Mouse (Mus musculus): ENCODE data around the gene Fhdc1.

The Fhdc1 gene

DNA sequence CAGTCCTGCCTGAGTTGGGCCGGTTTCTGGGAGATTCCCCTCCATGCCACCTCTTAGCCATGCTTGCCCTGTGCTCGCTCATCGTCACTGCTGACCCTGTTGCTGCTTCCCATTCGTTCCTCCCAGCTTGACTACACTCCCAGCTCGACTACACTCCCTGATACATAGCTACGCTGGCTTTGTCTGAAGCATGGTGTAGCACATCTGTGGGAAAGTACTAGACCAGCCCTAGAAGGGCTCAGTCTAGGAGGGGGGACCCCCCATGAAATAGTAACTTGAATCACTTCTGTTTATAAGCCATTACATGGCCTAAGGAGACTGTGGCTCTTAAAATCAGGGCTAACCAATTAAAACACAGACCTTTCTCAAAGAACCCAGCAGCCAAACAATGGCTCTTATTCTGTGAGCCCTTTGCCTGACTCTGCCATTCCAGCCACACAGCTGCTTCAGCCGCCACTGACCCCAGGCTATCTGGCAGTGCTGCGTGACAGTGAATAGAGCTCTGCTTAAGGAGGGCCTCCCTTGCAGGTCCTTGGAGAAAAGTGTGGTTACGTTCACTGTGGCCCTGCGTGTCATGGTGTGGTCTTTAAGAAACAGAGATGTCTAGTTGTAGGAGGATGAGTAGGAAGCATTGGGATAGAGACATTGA lies 47.3 kb downstream of the Fhdc1 start:
- no peak for DNase-seq (ENCODE audit: low spot score in 2 of 2)

DNA sequence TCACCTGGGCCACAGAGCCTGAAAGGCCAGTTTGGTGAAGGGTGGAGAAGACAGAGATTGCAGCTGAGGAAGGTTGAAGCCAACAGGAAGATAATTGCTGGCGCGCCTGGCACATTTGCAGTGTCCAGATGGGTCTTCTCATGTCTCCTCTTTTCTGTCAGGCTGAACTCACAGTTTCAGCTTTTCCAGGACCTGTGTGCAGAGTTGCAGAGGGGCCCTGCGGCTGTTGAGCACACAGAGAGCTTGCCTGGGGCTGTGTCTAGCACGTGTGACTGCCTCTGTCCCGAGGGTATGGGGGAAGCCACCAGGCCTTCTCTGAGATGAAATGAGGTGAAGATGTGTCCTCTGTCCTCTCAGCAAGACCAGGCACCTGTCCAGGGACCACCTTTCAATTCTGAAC lies 49.0 kb downstream of the Fhdc1 start:
- DNase-seq (ENCODE audit: low spot score in 2 of 2): no peak

DNA sequence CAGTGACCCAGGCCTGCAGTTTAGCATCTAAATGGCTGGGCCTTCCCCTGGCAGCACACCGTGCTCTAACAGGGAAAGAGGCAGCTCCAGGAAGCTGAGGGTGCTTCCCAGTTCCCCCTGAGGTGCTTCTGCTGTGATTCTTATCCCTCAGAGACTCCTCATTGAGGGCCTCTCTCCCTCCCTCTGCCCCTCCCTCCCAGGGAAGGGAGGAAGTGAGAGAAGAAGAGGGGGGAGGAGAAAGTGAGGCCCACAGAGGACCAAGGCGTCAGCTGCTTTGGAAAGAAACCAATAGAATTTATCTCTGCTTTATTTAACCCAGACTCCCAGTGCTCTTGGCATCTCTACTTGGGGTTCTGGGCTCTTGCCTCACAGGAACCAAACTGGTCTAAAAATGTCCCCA lies 50.1 kb downstream of the Fhdc1 start:
- DNase-seq (ENCODE audit: low spot score in 2 of 2): no peak

DNA sequence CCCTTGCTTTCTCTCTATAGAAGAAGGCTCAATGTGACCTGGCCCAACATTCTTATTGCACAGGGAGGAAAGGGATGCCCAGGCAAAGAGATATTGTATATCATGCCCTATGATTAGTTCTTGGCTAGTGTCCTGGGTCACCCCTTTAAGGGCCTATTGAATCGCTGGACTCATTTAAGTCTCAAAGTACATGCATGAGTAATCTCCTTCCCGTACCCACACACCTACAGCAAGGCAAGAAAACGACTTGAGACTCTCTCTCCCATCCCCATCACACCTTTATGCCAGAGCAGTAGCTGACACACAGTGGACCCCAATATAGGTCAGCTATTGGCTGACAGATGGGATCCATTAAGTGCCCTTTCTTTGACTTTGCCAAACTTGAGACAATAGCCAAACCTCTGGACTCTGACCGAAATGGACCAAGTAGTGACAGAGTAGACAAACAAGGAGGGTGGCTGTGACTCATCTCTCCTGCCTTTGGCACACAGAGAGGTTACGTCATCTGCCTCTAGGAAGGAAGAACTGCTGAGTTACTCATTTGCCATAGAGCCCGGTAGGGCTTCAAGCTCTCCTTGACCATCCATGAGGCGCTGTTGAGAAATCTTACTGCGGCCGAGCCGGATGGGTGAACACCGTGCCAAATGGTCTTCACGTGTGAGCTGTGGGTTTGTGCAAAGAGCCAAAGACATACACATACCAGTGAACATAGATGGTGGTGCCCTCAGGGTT lies 51.1 kb downstream of the Fhdc1 start:
- DNase-seq (ENCODE audit: low spot score in 2 of 2): no peak

DNA sequence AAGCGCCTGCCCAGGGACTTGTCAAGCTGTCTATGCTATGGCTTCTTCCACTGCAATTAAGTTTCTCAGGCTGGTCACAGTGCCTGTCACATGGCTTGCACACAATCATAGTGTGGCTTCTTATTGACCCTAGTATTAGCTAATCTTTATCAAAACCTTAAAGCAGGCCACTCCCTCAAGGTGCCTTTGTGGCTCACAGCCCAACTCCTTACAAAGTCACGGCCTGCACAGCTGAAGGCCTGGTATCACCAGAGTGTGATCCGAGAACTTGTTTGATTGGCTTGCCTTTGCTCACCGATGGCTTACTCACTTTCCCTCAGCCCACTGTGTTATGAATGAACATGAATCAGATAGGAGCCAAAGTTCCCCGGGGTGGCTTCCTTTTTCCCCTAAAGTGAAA lies 52.5 kb downstream of the Fhdc1 start:
- no peak for DNase-seq (ENCODE audit: low spot score in 2 of 2)

DNA sequence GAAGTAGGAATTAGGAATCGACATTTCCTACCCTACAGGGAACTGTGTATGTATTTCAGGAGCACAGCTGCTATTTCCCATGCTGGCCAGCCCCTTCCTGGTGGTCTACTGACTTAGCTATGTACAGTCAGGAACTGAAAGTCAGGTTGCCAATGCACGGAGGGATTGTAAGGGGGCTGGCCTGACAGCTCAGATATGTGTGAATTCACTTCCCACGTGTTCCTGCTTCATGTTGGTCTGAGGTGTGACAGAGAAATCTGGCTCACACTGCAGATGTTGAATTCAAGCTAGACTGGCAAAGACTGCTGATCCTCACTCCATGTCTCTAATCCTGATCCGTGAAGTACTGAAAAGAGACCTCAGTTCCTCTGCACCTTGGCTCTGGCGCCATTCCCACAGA lies 57.9 kb downstream of the Fhdc1 start:
- no peak for DNase-seq (ENCODE audit: low spot score in 2 of 2)

DNA sequence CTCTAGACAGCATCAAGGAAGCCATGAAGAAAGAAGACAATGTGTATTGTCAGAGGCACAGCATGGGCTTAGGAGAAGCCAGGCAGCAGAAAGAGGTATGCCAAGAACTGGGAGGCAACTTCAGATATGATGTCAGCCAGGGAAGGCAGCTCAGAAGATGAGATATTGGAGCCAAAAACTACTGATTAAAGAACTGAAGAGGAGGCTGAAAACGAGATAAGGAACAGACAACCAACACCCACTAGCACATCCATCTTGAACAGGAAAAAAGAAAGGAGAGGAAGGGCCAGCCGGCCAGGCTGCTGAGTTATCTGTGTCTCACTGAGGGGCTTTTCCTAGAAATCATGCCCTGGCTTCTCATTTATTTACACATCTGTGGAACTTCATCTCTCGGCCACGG lies 66.4 kb downstream of the Fhdc1 start:
- DNase-seq (ENCODE audit: low spot score in 2 of 2): no peak

DNA sequence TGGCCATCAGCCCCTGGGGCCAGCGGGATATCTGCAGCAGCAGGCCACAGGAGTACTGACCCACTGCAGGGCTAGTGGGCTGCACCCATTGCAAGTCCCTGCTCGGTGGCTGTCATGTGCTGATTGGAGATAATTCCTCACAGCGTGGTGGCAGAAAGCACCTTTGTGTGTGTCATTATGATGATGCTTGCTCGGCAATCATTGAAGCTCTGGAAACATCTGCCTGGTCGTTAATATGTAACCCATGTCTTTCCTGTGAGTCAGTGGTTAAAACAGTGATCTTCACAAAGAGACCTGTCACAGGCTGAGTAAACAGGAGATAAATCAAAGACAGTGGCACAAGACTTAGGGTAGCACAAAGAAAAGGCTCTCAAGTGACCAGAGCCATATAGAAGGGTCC lies 67.3 kb downstream of the Fhdc1 start:
- no peak for DNase-seq (ENCODE audit: low spot score in 2 of 2)

DNA sequence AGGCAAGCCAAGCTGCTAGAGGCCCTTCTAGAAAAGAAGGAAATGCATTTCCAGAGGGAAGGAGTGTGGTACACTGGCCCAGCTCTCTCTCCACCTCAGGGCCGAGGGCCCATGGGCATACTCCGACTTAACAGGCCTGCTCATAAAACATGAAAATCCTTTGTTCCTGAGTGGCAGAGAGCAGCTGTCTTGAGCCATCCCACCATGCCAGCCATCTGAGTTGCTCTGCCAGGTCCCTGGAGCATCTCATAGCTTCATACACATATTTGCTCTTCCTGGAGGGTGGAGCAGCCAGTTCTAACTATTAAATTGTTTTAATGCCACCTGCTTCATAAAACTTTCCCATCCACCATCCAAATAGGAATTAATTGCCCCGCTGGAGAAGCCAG lies 70.8 kb downstream of the Fhdc1 start:
- no peak for DNase-seq (ENCODE audit: low spot score in 2 of 2)

DNA sequence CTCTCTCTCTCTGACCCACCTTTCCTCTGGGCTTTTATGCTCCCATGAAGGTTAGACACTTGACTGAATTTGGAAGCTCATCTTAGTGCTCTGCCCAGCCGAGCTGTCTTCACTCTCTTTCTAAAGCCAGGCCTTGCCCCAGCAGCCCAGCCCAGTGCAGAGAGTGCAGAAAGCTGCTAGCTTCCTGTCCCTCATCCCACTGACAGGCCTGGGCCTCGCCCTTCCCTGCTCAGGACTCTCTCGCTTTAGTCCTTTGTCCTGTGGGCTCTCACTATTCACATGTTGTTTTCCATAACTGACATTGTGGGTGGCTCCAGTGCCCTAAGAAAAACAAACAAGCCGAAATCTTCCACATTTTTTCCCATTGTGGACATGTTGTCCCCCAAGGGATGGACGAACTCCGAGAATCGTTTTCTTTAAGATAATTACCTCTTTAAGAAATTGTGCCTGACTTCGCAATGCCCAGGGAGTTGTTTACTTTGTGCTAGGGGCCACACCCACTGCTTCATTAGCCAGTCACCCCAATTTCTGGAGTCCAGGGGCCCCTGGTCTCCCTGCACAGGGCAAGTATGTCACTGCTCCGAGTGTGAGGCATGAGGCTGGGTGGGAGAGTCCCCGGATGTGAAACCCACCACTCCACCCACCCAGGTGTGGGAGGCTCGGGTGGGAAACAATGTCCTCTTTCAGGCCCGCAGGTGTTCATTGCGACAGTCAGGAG lies 71.3 kb downstream of the Fhdc1 start:
- DNase-seq (ENCODE audit: low spot score in 2 of 2): no peak

DNA sequence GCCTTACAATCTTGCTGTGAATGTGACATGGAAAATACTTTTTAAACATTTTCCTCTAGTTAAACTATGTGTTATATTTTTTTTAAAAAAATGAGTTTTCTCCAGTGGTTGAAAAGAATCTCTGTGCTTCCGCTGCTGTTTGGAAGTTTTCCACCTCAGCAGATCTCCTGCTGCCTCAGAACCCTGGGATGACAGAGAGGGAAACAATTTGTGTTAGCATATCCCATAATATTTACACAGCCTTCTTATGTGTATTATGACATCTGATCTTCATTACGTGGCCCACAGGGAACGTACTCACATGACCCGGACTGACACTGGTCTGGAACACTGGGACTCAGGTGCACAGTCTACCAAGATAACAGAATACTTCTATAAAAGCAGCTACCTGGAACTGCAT lies 74.7 kb downstream of the Fhdc1 start:
- no peak for DNase-seq (ENCODE audit: low spot score in 2 of 2)

DNA sequence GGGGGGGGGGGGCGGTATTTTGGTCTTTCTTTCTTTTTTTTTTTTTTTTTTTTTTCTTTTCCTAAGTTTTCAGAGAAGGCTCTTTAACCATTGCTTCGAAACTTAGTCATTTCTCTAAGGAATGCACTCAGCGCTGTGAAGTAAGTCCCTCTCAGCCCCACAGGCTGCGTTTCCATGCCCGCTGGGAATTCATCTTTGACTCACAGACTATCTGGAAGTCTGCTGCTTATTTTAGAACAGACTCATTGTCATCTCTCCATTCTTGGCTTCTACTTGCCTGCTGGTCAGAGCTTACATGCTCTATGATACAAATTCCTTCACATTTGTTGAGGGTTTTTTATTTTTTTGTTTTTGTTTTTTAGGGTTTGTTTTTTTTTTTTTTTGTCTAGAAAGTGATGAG lies 76.8 kb downstream of the Fhdc1 start:
- no peak for DNase-seq (ENCODE audit: low spot score in 2 of 2)

DNA sequence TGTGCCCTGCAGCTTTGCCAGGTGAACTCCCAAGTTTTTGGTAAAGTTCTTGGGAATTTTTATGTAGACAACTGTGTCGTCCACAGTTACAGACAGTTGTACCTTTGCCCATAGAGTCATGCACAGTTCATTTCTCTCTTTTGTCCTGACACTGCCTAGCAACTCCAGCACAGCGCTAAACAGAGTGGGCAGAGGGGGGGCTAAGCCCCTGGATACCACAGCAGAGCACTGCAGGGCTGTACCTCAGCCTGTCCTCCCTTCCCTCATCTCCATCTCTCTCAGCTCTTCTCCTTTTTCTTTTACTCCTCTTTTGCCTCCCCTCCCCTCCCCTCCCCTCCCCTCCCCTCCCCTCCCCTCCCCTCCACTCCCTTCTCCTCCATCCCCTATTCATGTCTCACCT lies 77.5 kb downstream of the Fhdc1 start:
- no peak for DNase-seq (ENCODE audit: low spot score in 2 of 2)

DNA sequence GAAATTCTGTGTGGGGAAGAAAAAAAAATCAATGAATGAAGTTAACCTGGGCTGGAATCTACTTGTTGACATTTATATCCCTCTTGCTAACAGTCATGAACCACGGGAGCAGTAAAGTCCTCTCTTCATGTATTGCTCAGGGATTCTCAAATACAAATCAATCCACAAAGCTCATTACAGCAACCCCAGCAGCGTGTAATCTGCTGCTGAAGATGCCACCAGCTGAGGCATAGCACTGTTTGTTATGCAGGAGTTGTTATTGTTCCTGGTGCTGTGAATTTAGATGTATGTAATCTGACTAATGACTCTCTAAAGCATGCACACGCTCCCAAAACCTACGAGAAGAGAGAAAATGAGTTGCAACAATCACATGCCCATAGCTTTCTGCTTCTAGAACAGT lies 82.3 kb downstream of the Fhdc1 start:
- DNase-seq (ENCODE audit: low spot score in 2 of 2): no peak

DNA sequence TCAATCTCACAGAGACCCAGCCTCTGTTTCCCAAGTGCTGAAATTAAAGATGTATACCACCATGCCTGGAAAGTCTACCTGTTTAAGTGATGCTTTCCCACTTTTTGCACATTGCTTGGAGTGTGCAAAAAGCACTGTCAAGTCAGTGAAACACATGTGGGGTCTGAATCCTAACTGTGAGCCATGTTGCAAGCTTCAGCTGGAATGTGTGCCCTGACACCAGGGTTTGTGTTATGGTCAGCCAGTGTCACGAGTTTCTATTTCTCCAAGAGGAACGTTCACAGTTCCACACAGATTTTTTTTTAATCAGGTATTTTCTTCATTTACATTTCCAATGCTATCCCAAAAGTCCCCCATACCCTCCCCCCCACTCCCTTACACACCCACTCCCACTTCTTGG lies 84.0 kb downstream of the Fhdc1 start:
- no peak for DNase-seq (ENCODE audit: low spot score in 2 of 2)

DNA sequence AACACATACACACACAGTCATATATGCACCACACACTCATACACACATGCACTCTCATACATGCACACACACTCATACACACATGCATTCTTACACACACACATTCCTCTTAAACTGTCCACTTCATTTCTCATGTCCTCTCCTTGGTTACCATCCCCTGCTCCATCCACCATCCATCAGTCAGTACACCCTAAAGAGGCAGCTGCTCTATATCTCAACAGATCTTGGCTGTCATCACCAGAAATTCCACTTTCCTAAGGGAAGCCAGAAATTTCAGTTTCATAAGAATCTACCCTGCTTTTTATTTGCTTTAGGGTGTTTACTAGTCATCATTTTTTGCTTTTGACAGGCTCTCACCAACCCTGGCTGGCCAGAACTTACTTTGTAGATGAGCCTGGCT lies 84.4 kb downstream of the Fhdc1 start:
- DNase-seq (ENCODE audit: low spot score in 2 of 2): no peak

DNA sequence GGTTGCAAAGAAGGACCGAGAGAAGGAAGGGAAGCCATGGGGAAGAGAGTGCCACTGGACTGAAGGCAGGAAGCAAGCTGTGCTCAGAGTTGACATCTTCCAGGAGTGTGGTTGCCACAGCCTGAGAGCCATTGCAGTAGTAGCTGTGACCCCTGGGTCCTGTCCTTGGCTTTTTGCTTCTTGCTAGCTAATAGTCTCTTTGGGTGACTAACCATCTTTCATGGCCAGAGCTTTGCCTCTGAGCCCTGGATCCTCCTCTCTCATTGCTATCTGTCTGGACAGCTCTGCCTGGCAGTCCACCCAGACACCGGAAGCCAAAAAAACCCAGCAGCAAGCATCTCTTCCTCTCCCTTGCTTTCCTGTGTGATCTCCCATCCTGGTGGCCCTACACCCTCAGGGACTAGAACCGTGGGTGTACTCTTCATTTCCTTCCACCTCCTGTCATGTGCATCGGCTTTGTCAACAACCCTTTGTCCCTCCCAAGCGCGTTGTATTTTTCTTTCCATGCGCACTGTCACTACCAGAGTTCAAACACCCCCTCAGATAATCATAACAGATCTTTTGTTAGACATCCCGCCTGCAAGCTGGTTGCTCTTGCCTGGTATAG lies 85.3 kb downstream of the Fhdc1 start:
- no peak for DNase-seq (ENCODE audit: low spot score in 2 of 2)

Measured in thymus, postnatal 10 days (tissue).